Mouse (Mus musculus): ENCODE measurements around the gene Tuba8. TPM values are rescaled to one million over a fixed set of nuclear protein-coding genes. Genes with fewer than 3 reads are reported as not detected.

The Tuba8 gene
- 6.7 and 7.5 TPM in 2 replicates for polyA plus RNA-seq (2015; fragmentation: Nextera tagmentation; extraction: Ambion mirVana)

DNA sequence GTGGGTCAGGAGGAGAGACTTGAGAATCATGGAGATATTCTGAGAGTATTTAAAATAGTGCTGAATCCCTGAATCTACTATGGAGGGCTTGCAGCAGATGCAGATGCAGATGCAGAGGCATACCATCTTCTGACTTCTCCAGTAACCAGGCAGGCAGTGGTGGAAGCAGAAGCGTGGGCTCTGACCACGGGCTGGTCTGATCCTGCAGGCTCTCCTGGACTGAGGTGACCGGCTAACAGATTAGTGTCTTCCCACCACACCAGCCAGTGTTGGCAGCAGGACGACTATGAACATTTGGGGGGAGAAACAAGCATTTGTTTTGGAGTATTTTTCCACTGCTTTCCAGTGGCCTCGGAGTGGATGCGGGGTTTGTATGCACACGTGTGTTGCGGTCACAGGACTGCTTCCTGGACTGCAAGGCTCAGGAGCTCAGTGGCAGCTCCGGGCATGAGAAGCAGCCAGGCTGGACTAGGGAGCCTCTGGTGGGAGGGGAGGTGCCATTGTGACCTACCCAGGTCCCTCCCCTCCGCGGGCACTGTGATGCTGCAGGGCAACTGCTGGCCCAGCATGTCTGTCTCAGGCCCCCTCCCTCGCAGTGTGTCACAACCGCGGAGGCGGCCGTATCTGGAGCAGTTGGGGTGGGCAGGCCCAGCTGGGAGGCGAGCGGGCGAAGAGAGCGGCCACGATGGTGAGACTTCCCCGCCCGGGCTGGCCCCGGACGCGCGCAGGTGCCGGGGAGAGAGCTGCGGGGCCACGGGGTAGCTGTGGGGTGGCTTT is at the start of gene Tuba8:
Tuba8 (plus strand) TSS at position 548 of the 777 bp plus-strand sequence.
- peak within 1 kb of the TSS; percentile 75 for H3K4me2 ChIP-seq (replicated peaks)

DNA sequence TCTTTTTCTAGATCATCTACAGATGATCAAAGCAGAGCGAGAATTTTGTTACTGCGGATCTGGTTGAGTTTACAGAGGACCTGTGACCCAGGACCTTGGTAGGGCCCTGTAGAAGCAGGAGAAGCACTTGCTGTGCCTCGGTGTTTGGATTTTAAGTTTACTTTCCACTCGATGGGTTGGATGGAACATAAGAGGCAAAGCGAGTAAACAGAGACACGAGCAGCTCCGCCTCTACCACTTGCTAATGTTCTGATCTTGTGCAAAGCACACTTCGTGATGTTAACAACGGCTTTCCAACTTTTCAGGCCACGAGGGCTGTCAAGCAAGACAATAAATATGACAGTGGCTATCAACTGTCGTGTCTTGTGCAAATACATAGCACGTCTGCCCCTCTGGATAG is 47.9 kb upstream of the Tuba8 start:
- Histone ChIP-seq H3K36me3 (no peaks in the 10 kb centered on the region), H3K27me3 (no peaks in the 10 kb centered on the region), H3K27ac (replicated peaks) (no peak overlapping the region), H3K4me3 (replicated peaks) (no peak overlapping the region), H3K4me2 (replicated peaks) (no peak overlapping the region), H3K4me1 (no peaks in the 10 kb centered on the region; the same call in 1 of the 2 replicates), H3K9ac (no peak overlapping the region), H3K9me3 (replicated peaks) (no peaks in the 10 kb centered on the region)
- no peak for ATAC-seq (ENCODE audit: insufficient number of reproducible peaks, low FRiP score, low TSS enrichment, low read depth)
- WGBS = 87% methylated on average over 12 of the region's 12 CpGs

More for the DNA sequence above, at the start of gene Tuba8:
- Histone ChIP-seq H3K9me3 (replicated peaks) (no peaks in the 10 kb centered on the region), H3K4me3 (replicated peaks) (peak within 1 kb of the TSS; percentile 42), H3K9ac (no peak within 1 kb of the TSS), H3K27ac (replicated peaks) (no peak within 1 kb of the TSS), H3K27me3 (peaks cover 25% of the 10 kb centered on the region), H3K36me3 (no peaks in the 10 kb centered on the region), H3K4me1 (peaks cover 17% of the 10 kb centered on the region)
- 4% methylated on average over 30 of the region's 30 CpGs for whole genome bisulfite sequencing
- 0 out of 2 replicates have a peak, but pooled peaks have one; percentile 24 for ATAC-seq (ENCODE audit: insufficient number of reproducible peaks, low FRiP score, low TSS enrichment, low read depth)

DNA sequence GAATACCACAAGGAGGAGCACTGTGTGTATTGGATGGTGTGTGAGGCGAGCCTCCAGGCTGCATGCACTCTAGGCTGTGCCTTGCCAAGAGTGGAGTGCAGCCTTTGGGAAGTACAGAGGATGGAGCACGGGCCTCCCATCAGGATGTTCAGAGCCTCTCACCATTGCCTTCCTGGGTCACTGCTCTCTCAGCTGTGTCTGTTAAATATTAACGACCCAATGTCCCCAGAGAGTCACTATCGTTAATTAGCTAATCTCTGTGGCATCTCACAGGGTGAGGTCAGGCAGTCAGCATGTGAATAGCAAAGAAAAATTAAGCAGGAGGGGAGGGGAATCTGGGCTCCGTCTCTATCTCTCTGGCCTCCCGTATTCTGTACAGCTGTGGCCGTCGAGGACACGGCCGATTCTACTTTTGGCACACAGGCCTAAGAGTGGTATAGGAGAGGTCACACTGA is 44.4 kb upstream of the Tuba8 start:
- WGBS = 52% methylated on average over 10 of the region's 10 CpGs

DNA sequence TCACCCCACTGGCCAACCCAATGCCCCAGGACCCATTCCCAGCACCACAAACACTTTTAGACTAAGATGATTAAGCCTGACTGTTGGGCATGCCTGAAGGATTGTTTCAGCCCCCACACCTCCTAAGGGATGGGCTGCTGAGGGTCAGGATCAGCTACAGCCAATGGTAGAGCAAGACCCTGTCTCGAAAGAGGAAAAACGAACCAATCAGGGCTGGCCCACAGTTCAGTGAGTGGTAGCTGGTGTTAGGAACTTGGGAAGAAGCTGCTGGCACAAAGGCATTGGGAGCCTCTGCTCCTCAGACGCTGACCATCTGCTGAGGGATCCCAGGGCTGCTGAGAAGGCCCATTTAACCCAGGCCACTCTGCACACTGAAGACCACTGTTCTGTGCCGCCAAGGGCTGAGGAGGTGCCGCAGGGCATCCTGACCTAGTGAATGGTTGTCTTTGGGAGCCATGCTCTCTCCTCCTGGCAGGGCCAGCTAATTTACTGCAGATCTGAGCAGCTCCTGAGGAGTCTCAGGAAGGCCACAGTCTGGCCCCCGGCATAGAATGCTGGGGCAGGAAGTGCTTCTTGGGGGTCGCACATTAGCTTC is 43.0 kb upstream of the Tuba8 start:
- H3K9ac ChIP-seq = no peak overlapping the region
- H3K27ac ChIP-seq (replicated peaks) = 0 out of 2 replicates have a peak overlapping the region, but pooled peaks have one; percentile 22
- H3K36me3 ChIP-seq = no peaks in the 10 kb centered on the region
- no peaks in the 10 kb centered on the region; the same call in 1 of the 2 replicates for H3K4me1 ChIP-seq
- 43% methylated on average over 7 of the region's 7 CpGs for WGBS
- no peak; the same call in 1 of the 2 replicates for ATAC-seq (ENCODE audit: insufficient number of reproducible peaks, low FRiP score, low TSS enrichment, low read depth)
- no peak overlapping the region for H3K4me3 ChIP-seq (replicated peaks)
- no peaks in the 10 kb centered on the region for H3K9me3 ChIP-seq (replicated peaks)
- no peaks in the 10 kb centered on the region for H3K27me3 ChIP-seq
- no peak overlapping the region for H3K4me2 ChIP-seq (replicated peaks)

More for the DNA sequence above, 44.4 kb upstream of the Tuba8 start:
- Histone ChIP-seq H3K4me1 (no peaks in the 10 kb centered on the region; the same call in 1 of the 2 replicates), H3K27me3 (no peaks in the 10 kb centered on the region), H3K36me3 (no peaks in the 10 kb centered on the region), H3K27ac (replicated peaks) (no peak overlapping the region), H3K9ac (no peak overlapping the region), H3K9me3 (replicated peaks) (no peaks in the 10 kb centered on the region), H3K4me3 (replicated peaks) (no peak overlapping the region), H3K4me2 (replicated peaks) (no peak overlapping the region)
- no peak for ATAC-seq (ENCODE audit: insufficient number of reproducible peaks, low FRiP score, low TSS enrichment, low read depth)

DNA sequence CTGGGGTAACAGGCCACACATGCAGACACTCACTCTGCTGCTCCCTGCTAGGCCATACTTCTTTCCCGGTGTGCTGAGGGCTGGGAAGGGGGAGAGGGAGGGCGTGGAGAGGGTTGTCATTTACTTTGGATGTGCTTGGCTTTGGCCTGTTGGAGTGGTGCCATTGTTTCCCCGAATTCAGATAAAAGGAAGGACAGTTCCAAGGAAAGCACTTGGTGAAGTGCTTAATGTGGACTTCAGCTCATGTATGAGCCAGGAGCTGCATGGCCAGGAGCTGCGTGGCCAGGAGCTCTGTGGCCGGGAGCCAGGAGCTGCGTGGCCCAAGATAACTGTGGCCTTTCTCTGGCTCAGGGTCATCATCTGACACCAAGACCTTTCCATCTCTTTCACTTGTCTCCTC is 39.4 kb upstream of the Tuba8 start:
- H3K27me3 ChIP-seq = no peaks in the 10 kb centered on the region
- no peak overlapping the region for H3K4me3 ChIP-seq (replicated peaks)
- WGBS = 82% methylated on average over 6 of the region's 6 CpGs
- H3K4me1 ChIP-seq = peaks cover 8% of the 10 kb centered on the region; the same call in 1 of the 2 replicates
- no peak for ATAC-seq (ENCODE audit: insufficient number of reproducible peaks, low FRiP score, low TSS enrichment, low read depth)
- H3K9ac ChIP-seq = no peak overlapping the region
- no peaks in the 10 kb centered on the region for H3K36me3 ChIP-seq
- H3K27ac ChIP-seq (replicated peaks) = no peak overlapping the region
- H3K4me2 ChIP-seq (replicated peaks) = no peak overlapping the region
- H3K9me3 ChIP-seq (replicated peaks) = no peaks in the 10 kb centered on the region

DNA sequence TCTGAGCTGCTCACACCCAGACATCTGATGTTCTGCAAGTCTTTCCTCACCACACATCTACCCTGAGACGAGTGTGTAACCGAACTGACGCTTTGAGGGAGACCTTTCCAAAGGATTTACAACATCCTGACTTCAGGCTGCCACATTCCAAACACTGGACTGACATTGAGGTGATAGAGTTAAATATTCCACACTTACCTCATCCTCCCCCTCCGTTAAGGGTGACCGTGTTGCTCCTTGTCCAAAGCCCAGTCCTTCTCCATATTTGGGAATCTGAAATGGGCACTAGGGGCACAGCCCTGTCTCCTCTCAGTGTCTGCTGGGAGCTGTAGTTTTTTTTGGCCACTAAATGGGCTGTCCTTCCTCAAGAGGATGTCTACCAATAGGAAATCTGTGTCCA is 37.0 kb upstream of the Tuba8 start:
- WGBS = 64% methylated on average over 5 of the region's 5 CpGs
- no peak overlapping the region for H3K27ac ChIP-seq (replicated peaks)
- no peaks in the 10 kb centered on the region for H3K27me3 ChIP-seq
- no peak overlapping the region for H3K9ac ChIP-seq
- ATAC-seq (ENCODE audit: insufficient number of reproducible peaks, low FRiP score, low TSS enrichment, low read depth) = no peak
- H3K4me3 ChIP-seq (replicated peaks) = no peak overlapping the region
- H3K4me2 ChIP-seq (replicated peaks) = no peak overlapping the region
- H3K36me3 ChIP-seq = no peaks in the 10 kb centered on the region
- no peaks in the 10 kb centered on the region for H3K9me3 ChIP-seq (replicated peaks)
- H3K4me1 ChIP-seq = peaks cover 13% of the 10 kb centered on the region; the same call in 1 of the 2 replicates

DNA sequence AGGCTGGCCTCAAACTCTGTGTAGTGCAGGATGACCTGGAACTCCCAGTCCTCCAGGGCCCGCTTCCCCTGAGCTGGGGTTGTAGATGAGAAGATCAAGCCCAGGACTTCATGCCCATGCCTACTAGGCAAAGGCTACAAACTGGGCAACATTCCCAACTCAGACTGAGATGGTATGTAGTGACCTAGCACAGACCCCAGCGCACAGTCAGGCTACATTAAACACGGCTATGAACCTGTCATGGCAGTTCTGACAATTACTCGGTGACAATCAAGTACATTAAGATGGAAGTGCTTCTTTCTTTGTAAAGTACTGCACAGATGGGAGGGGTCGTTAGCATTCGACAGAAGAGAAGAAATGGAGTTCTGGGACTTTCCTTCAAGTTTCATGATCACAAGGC is 35.7 kb upstream of the Tuba8 start:
- Histone ChIP-seq H3K4me3 (replicated peaks) (no peak overlapping the region), H3K9me3 (replicated peaks) (no peaks in the 10 kb centered on the region), H3K4me2 (replicated peaks) (no peak overlapping the region), H3K4me1 (peaks cover 13% of the 10 kb centered on the region; the same call in 1 of the 2 replicates), H3K27ac (replicated peaks) (no peak overlapping the region), H3K9ac (no peak overlapping the region), H3K36me3 (no peaks in the 10 kb centered on the region), H3K27me3 (no peaks in the 10 kb centered on the region)
- ATAC-seq (ENCODE audit: insufficient number of reproducible peaks, low FRiP score, low TSS enrichment, low read depth) = no peak
- 90% methylated on average over 6 of the region's 6 CpGs for WGBS

DNA sequence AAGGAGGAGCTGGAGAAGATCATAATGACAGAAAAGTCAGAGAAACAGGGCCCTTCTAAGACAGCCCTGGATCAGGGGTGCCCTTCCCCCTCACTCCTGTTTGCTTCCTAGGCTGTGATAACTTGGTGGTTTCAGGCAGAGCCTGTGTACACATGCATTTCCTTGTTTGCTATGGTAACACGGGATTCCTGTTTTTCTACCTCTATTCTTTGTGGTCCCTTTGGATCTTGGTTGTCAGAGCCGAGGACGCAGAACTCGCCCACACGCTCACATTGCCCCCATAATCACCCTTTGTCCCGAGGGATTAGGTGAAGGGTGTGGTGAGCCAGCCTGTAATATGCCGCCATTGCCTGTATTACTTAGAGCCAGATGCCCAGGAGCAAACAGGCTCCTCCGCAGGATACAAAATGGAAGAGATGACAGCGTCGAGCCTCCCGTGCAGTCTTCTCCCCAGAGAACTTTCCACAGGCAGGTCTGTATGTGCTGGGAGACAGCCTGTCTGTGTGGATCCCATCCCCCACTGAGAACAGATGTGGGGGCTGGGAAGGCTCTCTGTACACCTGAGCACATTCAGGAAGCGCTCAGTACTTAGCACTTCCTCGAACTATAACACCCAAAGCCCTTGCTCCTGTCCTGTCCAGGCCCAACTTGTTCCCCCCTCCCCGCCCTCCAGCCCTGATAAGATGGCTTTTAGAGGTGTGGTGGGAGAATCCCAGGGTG is 34.3 kb upstream of the Tuba8 start:
- Histone ChIP-seq H3K27me3 (no peaks in the 10 kb centered on the region), H3K4me3 (replicated peaks) (no peak overlapping the region), H3K4me1 (peaks cover 13% of the 10 kb centered on the region; the same call in 1 of the 2 replicates), H3K36me3 (no peaks in the 10 kb centered on the region), H3K4me2 (replicated peaks) (peak overlapping the region; percentile 15), H3K9me3 (replicated peaks) (no peaks in the 10 kb centered on the region), H3K9ac (no peak overlapping the region), H3K27ac (replicated peaks) (peak overlapping the region; percentile 79)
- WGBS = 27% methylated on average over 14 of the region's 14 CpGs
- ATAC-seq (ENCODE audit: insufficient number of reproducible peaks, low FRiP score, low TSS enrichment, low read depth) = peak; percentile 52

DNA sequence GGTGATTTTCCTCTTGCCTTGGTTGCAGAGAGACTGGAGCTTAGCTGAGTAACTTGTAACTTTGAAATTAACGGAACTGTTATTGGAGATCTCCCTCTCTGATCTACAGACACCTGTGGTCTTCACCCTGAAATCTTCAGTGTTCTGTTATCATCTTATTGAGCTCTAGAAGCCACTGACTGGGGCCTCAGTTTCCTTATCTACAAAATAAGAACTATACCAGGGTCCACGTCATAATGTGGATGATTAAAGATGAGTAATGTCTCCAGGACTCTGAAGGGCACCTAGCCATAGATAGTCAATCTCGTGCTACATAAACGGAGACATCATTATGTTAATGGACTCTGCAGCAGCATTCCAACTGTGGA is 33.8 kb upstream of the Tuba8 start:
- Histone ChIP-seq H3K4me2 (replicated peaks) (no peak overlapping the region), H3K27ac (replicated peaks) (peak overlapping the region; percentile 79)
- 75% methylated on average over 4 of the region's 4 CpGs for WGBS

DNA sequence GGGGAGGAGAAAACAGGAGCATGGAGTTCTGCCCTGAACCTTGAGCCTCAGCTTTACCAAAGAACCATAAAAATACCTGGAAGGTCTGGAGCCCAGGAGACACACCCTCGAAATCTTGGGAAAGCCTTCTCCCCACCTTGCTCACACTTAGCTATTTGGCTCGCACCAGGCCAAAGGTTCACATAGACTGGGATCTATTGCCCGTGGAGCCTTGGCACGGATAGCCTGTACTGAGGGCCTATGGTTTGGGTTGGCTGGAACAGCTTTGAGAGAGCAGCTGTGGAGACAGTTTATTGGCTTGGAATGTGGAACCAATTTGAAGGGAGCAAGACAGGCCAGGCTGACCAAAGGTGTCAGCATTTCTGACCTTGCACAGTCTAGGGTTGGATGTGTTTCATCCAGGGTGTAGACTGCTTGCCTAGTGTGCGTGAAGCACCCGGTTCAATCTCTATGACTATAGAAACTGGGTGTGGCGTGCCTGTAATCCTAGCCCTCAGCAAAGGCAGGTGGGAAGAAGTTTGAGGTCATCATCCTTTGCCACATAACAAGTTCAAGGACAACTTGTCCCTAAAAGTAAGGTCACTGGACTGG is 33.3 kb upstream of the Tuba8 start:
- no peaks in the 10 kb centered on the region for H3K36me3 ChIP-seq
- H3K27ac ChIP-seq (replicated peaks) = no peak overlapping the region
- H3K27me3 ChIP-seq = no peaks in the 10 kb centered on the region
- no peak overlapping the region for H3K4me3 ChIP-seq (replicated peaks)
- no peak overlapping the region for H3K4me2 ChIP-seq (replicated peaks)
- no peak overlapping the region for H3K9ac ChIP-seq
- H3K4me1 ChIP-seq = peaks cover 13% of the 10 kb centered on the region; the same call in 1 of the 2 replicates
- no peaks in the 10 kb centered on the region for H3K9me3 ChIP-seq (replicated peaks)
- no peak for ATAC-seq (ENCODE audit: insufficient number of reproducible peaks, low FRiP score, low TSS enrichment, low read depth)
- WGBS = 69% methylated on average over 7 of the region's 7 CpGs

More for the DNA sequence above, 33.8 kb upstream of the Tuba8 start:
- Histone ChIP-seq H3K36me3 (no peaks in the 10 kb centered on the region), H3K9ac (no peak overlapping the region), H3K4me1 (peaks cover 13% of the 10 kb centered on the region; the same call in 1 of the 2 replicates), H3K9me3 (replicated peaks) (no peaks in the 10 kb centered on the region), H3K4me3 (replicated peaks) (no peak overlapping the region), H3K27me3 (no peaks in the 10 kb centered on the region)
- no peak for ATAC-seq (ENCODE audit: insufficient number of reproducible peaks, low FRiP score, low TSS enrichment, low read depth)
